Mouse (Mus musculus): Measurements from ENCODE around the gene Pdk2. TPM values are rescaled to one million over a fixed set of nuclear protein-coding genes. Genes with fewer than 3 reads are reported as not detected.
A peak's percentile ranks its signal among the peaks of the same experiment; 100 is the strongest.

The Pdk2 gene
- total RNA-seq, 1 experiment = 1.7 TPM

DNA sequence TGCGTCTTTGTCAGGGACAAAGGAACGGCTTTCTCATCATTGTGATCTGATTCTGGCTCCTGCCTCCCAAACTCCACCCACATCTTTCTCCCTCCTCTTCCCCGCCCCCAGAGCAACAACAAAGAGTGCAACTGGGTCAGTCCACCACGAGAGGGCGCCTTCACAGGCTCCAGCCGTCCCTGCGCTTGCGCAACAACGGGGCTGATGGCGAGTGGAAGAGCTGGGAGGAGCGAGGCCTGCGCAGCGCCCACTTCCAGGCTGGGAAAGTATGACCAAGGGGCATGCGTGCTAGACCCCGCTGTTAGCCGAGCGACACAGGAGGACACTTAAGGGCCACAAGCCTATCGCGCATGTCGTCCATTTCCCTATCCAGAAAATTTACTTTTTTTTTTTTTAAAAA lies 62.2 kb downstream of the Pdk2 start:
- peaks cover 0 to 2% of the 10 kb centered on the region in 2 experiments; a peak in 1 of 4 replicates for H3K4me1 ChIP-seq (ENCODE audit: control insufficient read depth in 2 of 2, insufficient read depth in 2 of 2, low read length in 2 of 2, poor library complexity in 1 of 2)
- no peaks in the 10 kb centered on the region for H3K36me3 ChIP-seq (ENCODE audit: control insufficient read depth, insufficient read depth, low read length, poor library complexity, severe bottlenecking)
- peak; percentile 94 for DNase-seq (ENCODE audit: low read depth, low spot score)
- no peaks in the 10 kb centered on the region for H3K9me3 ChIP-seq (ENCODE audit: control insufficient read depth, insufficient read depth, low read depth, low read length)
- H3K9ac ChIP-seq (ENCODE audit: insufficient read depth, low read depth, low read length, poor library complexity, severe bottlenecking) = no peak overlapping the region
- TF ChIP-seq ZC3H11A (IDR thresholded peaks at IDR 0.05; ENCODE audit: borderline replicate concordance, low read depth, low read length) (peak; percentile 34; the same call in 1 of the 2 replicates), HCFC1 (IDR thresholded peaks at IDR 0.05; ENCODE audit: borderline replicate concordance, insufficient read depth, low read length) (peak; percentile 59; the same call in 1 of the 2 replicates), CHD2 (IDR thresholded peaks at IDR 0.05; ENCODE audit: low read depth, low read length) (no peak), ZNF384 (IDR thresholded peaks at IDR 0.05; ENCODE audit: low read depth, low read length) (peak; percentile 64; the same call in 1 of the 2 replicates), MAFK (IDR thresholded peaks at IDR 0.05; ENCODE audit: insufficient read depth, low read depth, low read length) (no peak)
- H3K4me3 ChIP-seq (ENCODE audit: insufficient read depth in 1 of 2, low read depth in 1 of 2, low read length in 2 of 2, poor library complexity in 1 of 2, severe bottlenecking in 1 of 2) = peak overlapping the region in 1 of 2 experiments; percentile 36; a peak in 1 of 4 replicates
- H3K27ac ChIP-seq (ENCODE audit: insufficient read depth, low read depth, low read length, poor library complexity, severe bottlenecking) = no peak overlapping the region
- in situ Hi-C loops (cut with MboI; ENCODE audit: low sequenced_read_pairs in 2 of 2, unreplicated experiment in 2 of 2) = no loop called here

DNA sequence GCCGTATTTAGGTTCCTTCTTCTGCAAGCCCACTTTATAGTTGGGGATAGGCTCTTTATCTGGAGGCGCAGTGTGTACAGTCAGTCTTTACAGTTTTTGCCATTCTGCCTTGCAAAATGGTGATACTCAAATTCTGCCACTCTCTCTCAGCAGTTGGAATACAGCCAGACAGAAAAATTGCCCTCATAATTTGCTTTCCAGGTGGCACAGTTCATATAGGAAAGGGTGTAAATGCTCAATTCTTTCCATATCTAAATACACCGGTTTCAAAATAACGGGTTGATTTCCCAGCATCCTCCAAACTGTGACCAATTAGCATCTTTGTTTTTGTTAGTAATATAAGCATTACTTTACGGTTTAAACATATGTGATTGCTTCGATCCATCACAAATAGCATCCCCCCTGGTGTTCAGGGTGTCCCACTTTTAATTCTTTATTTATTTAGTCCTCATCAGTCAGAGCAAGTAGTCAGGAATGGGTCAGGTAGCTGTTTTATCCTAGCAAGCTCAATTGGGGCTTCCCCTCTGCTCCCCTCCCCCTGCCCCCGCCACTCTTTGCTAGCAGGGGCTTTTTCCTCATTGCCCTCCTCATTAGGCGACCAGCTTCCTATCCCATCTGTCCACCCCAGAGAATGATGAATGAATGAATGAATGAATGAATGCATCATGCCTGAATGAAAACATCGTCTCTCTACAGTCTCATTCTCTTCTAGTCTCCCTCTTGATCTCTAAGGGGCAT lies 62.8 kb downstream of the Pdk2 start:
- H3K9ac ChIP-seq (ENCODE audit: insufficient read depth, low read depth, low read length, poor library complexity, severe bottlenecking) = no peak overlapping the region
- no peak overlapping the region for H3K27ac ChIP-seq (ENCODE audit: insufficient read depth, low read depth, low read length, poor library complexity, severe bottlenecking)
- in situ Hi-C loops (cut with MboI; ENCODE audit: low sequenced_read_pairs in 2 of 2, unreplicated experiment in 2 of 2) = no loop called here
- H3K4me3 ChIP-seq (ENCODE audit: insufficient read depth in 1 of 2, low read depth in 1 of 2, low read length in 2 of 2, poor library complexity in 1 of 2, severe bottlenecking in 1 of 2) = no peak overlapping the region
- no peak for TF ChIP-seq MAFK (IDR thresholded peaks at IDR 0.05; ENCODE audit: insufficient read depth, low read depth, low read length)
- no peak for TF ChIP-seq CHD2 (IDR thresholded peaks at IDR 0.05; ENCODE audit: low read depth, low read length)
- TF ChIP-seq ZC3H11A (IDR thresholded peaks at IDR 0.05; ENCODE audit: borderline replicate concordance, low read depth, low read length) = no peak
- no peak for TF ChIP-seq HCFC1 (IDR thresholded peaks at IDR 0.05; ENCODE audit: borderline replicate concordance, insufficient read depth, low read length)
- TF ChIP-seq ZNF384 (IDR thresholded peaks at IDR 0.05; ENCODE audit: low read depth, low read length) = no peak
- peaks cover 0 to 2% of the 10 kb centered on the region in 2 experiments; a peak in 1 of 4 replicates for H3K4me1 ChIP-seq (ENCODE audit: control insufficient read depth in 2 of 2, insufficient read depth in 2 of 2, low read length in 2 of 2, poor library complexity in 1 of 2)
- no peaks in the 10 kb centered on the region for H3K36me3 ChIP-seq (ENCODE audit: control insufficient read depth, insufficient read depth, low read length, poor library complexity, severe bottlenecking)
- no peak for DNase-seq (ENCODE audit: low read depth, low spot score)
- no peaks in the 10 kb centered on the region for H3K9me3 ChIP-seq (ENCODE audit: control insufficient read depth, insufficient read depth, low read depth, low read length)

Other genes starting within 250 kb of the Pdk2 start
- gene Col1a1, start 105.1 kb downstream of the Pdk2 start, total RNA-seq (2012; rRNA removed) = 37.5 and 125 TPM in 2 replicates
- gene Hils1, start 73.8 kb downstream of the Pdk2 start, total RNA-seq (2012; rRNA removed) = not detected in 2 replicates
- gene Sgca, start 65.0 kb downstream of the Pdk2 start, total RNA-seq (2012; rRNA removed) = 0.74 TPM in 1 of 2 replicates, not detected in the other
- gene Ppp1r9b, start 50.3 kb downstream of the Pdk2 start, total RNA-seq (2012; rRNA removed) = 29.5 and 32.6 TPM in 2 replicates
- gene Samd14, start 31.5 kb downstream of the Pdk2 start, total RNA-seq (2012; rRNA removed) = 0.53 and 0.89 TPM in 2 replicates
- 189 and 246 TPM in 2 replicates for gene Itga3, start 35.4 kb upstream of the Pdk2 start, total RNA-seq (2012; rRNA removed)
- 0.11 and 0.54 TPM in 2 replicates for gene Dlx3, start 78.8 kb upstream of the Pdk2 start, total RNA-seq (2012; rRNA removed)
- 0.16 and 0.18 TPM in 2 replicates for gene Dlx4, start 104.9 kb upstream of the Pdk2 start, total RNA-seq (2012; rRNA removed)
- 0.18 and 0.53 TPM in 2 replicates for gene Tac4, start 220.2 kb upstream of the Pdk2 start, total RNA-seq (2012; rRNA removed)